Comparison of ENCODE assay signal across 8 mouse cellular contexts in the genomic region with DNA sequence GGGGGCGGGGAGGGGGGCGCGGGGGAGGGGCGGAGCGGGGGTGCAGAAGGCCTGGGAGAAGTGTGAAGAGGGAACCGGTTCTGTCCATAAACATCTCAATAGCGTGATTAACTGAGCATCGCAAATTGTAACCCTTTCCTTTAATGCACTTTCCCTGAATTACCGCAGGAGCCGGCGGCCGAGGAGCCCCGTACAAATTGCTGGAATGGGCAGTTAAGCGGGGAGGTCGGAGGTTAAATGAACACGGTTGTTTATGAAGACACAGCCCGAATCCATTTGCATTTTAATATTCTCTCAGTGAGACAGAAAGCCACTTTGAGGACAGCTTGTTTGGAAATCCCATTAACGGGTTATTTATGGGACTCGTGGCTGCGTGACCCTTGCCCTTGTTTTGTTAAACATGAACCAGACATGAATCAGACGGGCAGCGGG.
DNase-seq lines count a peak whose midpoint lies in the region; ATAC-seq lines count a peak whose summit lies in the region.

No protein-coding gene starts in this region.

- H3K27ac ChIP-seq in brown adipose tissue, adult 24 weeks (replicated peaks; ENCODE audit: low read depth, low read length) = no peak overlapping the region
- H3K27ac ChIP-seq in embryonic facial prominence, embryonic 14.5 days (replicated peaks; ENCODE audit: low read depth, low read length) = no peak overlapping the region

- ATAC-seq in embryonic facial prominence, embryonic 14.5 days (ENCODE audit: low read depth) = no peak; the same call in 1 of the 2 replicates

- H3K9ac ChIP-seq in embryonic facial prominence, embryonic 14.5 days (ENCODE audit: low read depth, low read length) = no peak overlapping the region

- H3K4me1 ChIP-seq in brown adipose tissue, adult 24 weeks (ENCODE audit: control insufficient read depth, insufficient read depth, insufficient read length, low read length) = no peaks in the 10 kb centered on the region; the same call in 1 of the 2 replicates
- 0 out of 2 replicates have a peak, but pooled peaks cover 9% of the 10 kb centered on the region for H3K4me1 ChIP-seq in embryonic facial prominence, embryonic 14.5 days (ENCODE audit: control insufficient read depth, insufficient read depth, low read length)

- H3K9me3 ChIP-seq in embryonic facial prominence, embryonic 14.5 days (ENCODE audit: control insufficient read depth, low read length) = no peaks in the 10 kb centered on the region

- WGBS in embryonic facial prominence, embryonic 14.5 days = 5% methylated on average over 18 of the region's 22 CpGs

- peak overlapping the region; percentile 36 for H3K4me3 ChIP-seq in brown adipose tissue, adult 24 weeks (ENCODE audit: insufficient read depth, low read depth, low read length)
- no peak overlapping the region for H3K4me3 ChIP-seq in embryonic facial prominence, embryonic 14.5 days (ENCODE audit: low read depth, low read length)

- DNase-seq in embryonic facial prominence, embryonic 14.5 days (ENCODE audit: low spot score) = peak; percentile 17
- peak; percentile 61 to 68 for DNase-seq in kidney, adult 8-10 months
- DNase-seq in lung, postnatal 36 days = peak; percentile 2
- no peak for DNase-seq in testis, postnatal 14 days (ENCODE audit: low spot score)
- DNase-seq in layer of hippocampus, postnatal 25 days (ENCODE audit: extremely low spot score in 1 of 2, low spot score in 1 of 2) = no peak
- no peak for DNase-seq in frontal cortex, adult 2 months (ENCODE audit: extremely low spot score in 1 of 2, low spot score in 1 of 2)
- DNase-seq in cerebellum, adult 11 months = no peak

- no peaks in the 10 kb centered on the region for H3K36me3 ChIP-seq in embryonic facial prominence, embryonic 14.5 days (ENCODE audit: control insufficient read depth, insufficient read depth, low read length)

- peak overlapping the region; percentile 41 for H3K4me2 ChIP-seq in embryonic facial prominence, embryonic 14.5 days (ENCODE audit: low read depth, low read length)

- peaks cover 36% of the 10 kb centered on the region for H3K27me3 ChIP-seq in embryonic facial prominence, embryonic 14.5 days (replicated peaks; ENCODE audit: control insufficient read depth, insufficient read depth, low read length)

Comparison
In these comparisons a context has a peak if more than half of its experiments do, and no peak if none do; other contexts are left out.
1. DNase-seq: peak in embryonic facial prominence, embryonic 14.5 days (single experiment), kidney, adult 8-10 months (2 of 2) and lung, postnatal 36 days (single experiment); none in testis, postnatal 14 days (single experiment), layer of hippocampus, postnatal 25 days (0 of 2), frontal cortex, adult 2 months (0 of 2) and cerebellum, adult 11 months (single experiment).